Mouse (Mus musculus): ENCODE measurements around the gene Tceal1. TPM values are rescaled to one million over a fixed set of nuclear protein-coding genes. Genes with fewer than 3 reads are reported as not detected.

Tceal1 gene
- total RNA-seq, 2 experiments from 2014 or later = 6.4 to 6.9 TPM

GRCm38 (mm10) chrX:136749329-136749728 is 41.5 kb downstream of the Tceal1 start:
- no peak for DNase-seq

- DNase-seq = no peak
These were observed 47.7 kb downstream of the Tceal1 start for GRCm38 (mm10) chrX:136755464-136755863.

Other genes starting within 250 kb of the Tceal1 start
- not detected for gene Kir3dl1, start 190.0 kb upstream of the Tceal1 start, total RNA-seq (2021)
- gene Kir3dl2, start 163.9 kb upstream of the Tceal1 start, total RNA-seq (2021) = not detected
- 10 to 100 TPM; 22.3 to 30.4 TPM for gene Tceal3, start 117.1 kb upstream of the Tceal1 start, total RNA-seq (2021)
- gene Morf4l2, start 35.7 kb downstream of the Tceal1 start, total RNA-seq (2021) = 100 to 1,000 TPM; 226 to 278 TPM
- not detected for gene Glra4, start 72.2 kb downstream of the Tceal1 start, total RNA-seq (2021)
- 10 to 100 TPM in 1 of 2 experiments, 1 to 10 TPM in 1; 7.0 to 13.0 TPM for gene Plp1, start 114.7 kb downstream of the Tceal1 start, total RNA-seq (2021)
- gene Rab9b, start 160.8 kb downstream of the Tceal1 start, total RNA-seq (2021) = under 1 TPM; 0.66 to 0.73 TPM
- not detected for gene H2bfm, start 219.3 kb downstream of the Tceal1 start, total RNA-seq (2021)

Data from adrenal gland, postnatal 10 days (tissue).